Comparison of ENCODE assay signal across 7 mouse cellular contexts in genomic region chr17:46681466-46682118, GRCm38 (mm10). TPM values are rescaled to one million over a fixed set of nuclear protein-coding genes. Genes with fewer than 3 reads are reported as not detected.
DNase-seq lines count a peak whose midpoint lies in the region; ATAC-seq lines count a peak whose summit lies in the region.

No protein-coding gene starts in this region.

- H3K9me3 ChIP-seq in neural tube, embryonic 11.5 days (ENCODE audit: control insufficient read depth, low read length): no peaks in the 10 kb centered on the region
- H3K9me3 ChIP-seq in forebrain, embryonic 12.5 days: no peaks in the 10 kb centered on the region
- no peaks in the 10 kb centered on the region for H3K9me3 ChIP-seq in limb, embryonic 13.5 days
- H3K9me3 ChIP-seq in stomach, embryonic 16.5 days (replicated peaks; ENCODE audit: control insufficient read depth, low read length): no peaks in the 10 kb centered on the region

- H3K9ac ChIP-seq in neural tube, embryonic 11.5 days (ENCODE audit: low read length): peak overlapping the region; percentile 43; the same call in 1 of the 2 replicates
- peak overlapping the region; percentile 50 for H3K9ac ChIP-seq in forebrain, embryonic 12.5 days
- H3K9ac ChIP-seq in limb, embryonic 13.5 days: peak overlapping the region; percentile 75
- peak overlapping the region; percentile 77 for H3K9ac ChIP-seq in stomach, embryonic 16.5 days (ENCODE audit: low read length)

- peaks cover 26% of the 10 kb centered on the region for H3K36me3 ChIP-seq in neural tube, embryonic 11.5 days (ENCODE audit: control insufficient read depth, insufficient read depth, low read length)
- H3K36me3 ChIP-seq in forebrain, embryonic 12.5 days (replicated peaks): peaks cover 53% of the 10 kb centered on the region
- peaks cover 59% of the 10 kb centered on the region for H3K36me3 ChIP-seq in limb, embryonic 13.5 days
- peaks cover 17% of the 10 kb centered on the region for H3K36me3 ChIP-seq in stomach, embryonic 16.5 days (ENCODE audit: control insufficient read depth, insufficient read depth, low read length)

- no peak for ATAC-seq in neural tube, embryonic 11.5 days (ENCODE audit: insufficient read depth, low FRiP score, low TSS enrichment)
- peak; percentile 1; the same call in 1 of the 2 replicates for ATAC-seq in forebrain, embryonic 12.5 days (ENCODE audit: low FRiP score)
- ATAC-seq in limb, embryonic 13.5 days (ENCODE audit: low FRiP score, low read depth): no peak
- ATAC-seq in stomach, embryonic 16.5 days (ENCODE audit: insufficient read depth, low FRiP score): no peak

- peak overlapping the region; percentile 87 for H3K4me2 ChIP-seq in neural tube, embryonic 11.5 days (ENCODE audit: low read depth)
- H3K4me2 ChIP-seq in forebrain, embryonic 12.5 days: peak overlapping the region; percentile 76
- H3K4me2 ChIP-seq in limb, embryonic 13.5 days (replicated peaks): peak overlapping the region; percentile 90
- H3K4me2 ChIP-seq in stomach, embryonic 16.5 days (ENCODE audit: low read depth, low read length): peak overlapping the region; percentile 77

- H3K27me3 ChIP-seq in neural tube, embryonic 11.5 days (ENCODE audit: control insufficient read depth, insufficient read depth, low read length): no peaks in the 10 kb centered on the region
- no peaks in the 10 kb centered on the region for H3K27me3 ChIP-seq in forebrain, embryonic 12.5 days
- no peaks in the 10 kb centered on the region for H3K27me3 ChIP-seq in limb, embryonic 13.5 days
- no peaks in the 10 kb centered on the region for H3K27me3 ChIP-seq in stomach, embryonic 16.5 days (ENCODE audit: control insufficient read depth, insufficient read depth, low read length)

- H3K4me3 ChIP-seq in neural tube, embryonic 11.5 days (ENCODE audit: low read depth, low read length): peak overlapping the region; percentile 58
- H3K4me3 ChIP-seq in forebrain, embryonic 12.5 days (replicated peaks): peak overlapping the region; percentile 88
- H3K4me3 ChIP-seq in limb, embryonic 13.5 days: peak overlapping the region; percentile 88
- H3K4me3 ChIP-seq in stomach, embryonic 16.5 days (replicated peaks; ENCODE audit: low read length): peak overlapping the region; percentile 69

- 30% methylated on average over 12 of the region's 12 CpGs for WGBS in neural tube, embryonic 11.5 days
- 28% methylated on average over 12 of the region's 12 CpGs for WGBS in forebrain, embryonic 12.5 days
- 22% methylated on average over 12 of the region's 12 CpGs for WGBS in limb, embryonic 13.5 days
- 18% methylated on average over 12 of the region's 12 CpGs for WGBS in stomach, embryonic 16.5 days

- peaks cover 8% of the 10 kb centered on the region for H3K4me1 ChIP-seq in neural tube, embryonic 11.5 days (ENCODE audit: control insufficient read depth, insufficient read depth, low read length)
- H3K4me1 ChIP-seq in forebrain, embryonic 12.5 days: peaks cover 32% of the 10 kb centered on the region
- peaks cover 27% of the 10 kb centered on the region for H3K4me1 ChIP-seq in limb, embryonic 13.5 days
- peaks cover 18% of the 10 kb centered on the region for H3K4me1 ChIP-seq in stomach, embryonic 16.5 days (ENCODE audit: control insufficient read depth, insufficient read depth, low read length)

- DNase-seq in neural tube, embryonic 11.5 days (ENCODE audit: low spot score): no peak
- DNase-seq in neural tube, embryonic 10.5 days (ENCODE audit: extremely low spot score, low spot score): no peak
- no peak for DNase-seq in urinary bladder, postnatal 14 days (ENCODE audit: low spot score)
- DNase-seq in c-Kit-positive CD71-positive TER-119-positive erythroid progenitor cells, embryonic 14.5 days (ENCODE audit: low spot score): no peak

- H3K27ac ChIP-seq in neural tube, embryonic 11.5 days (ENCODE audit: low read depth, low read length): no peak overlapping the region
- peak overlapping the region; percentile 70; the same call in 1 of the 2 replicates for H3K27ac ChIP-seq in forebrain, embryonic 12.5 days
- peak overlapping the region; percentile 49 for H3K27ac ChIP-seq in limb, embryonic 13.5 days
- H3K27ac ChIP-seq in stomach, embryonic 16.5 days (ENCODE audit: low read length): peak overlapping the region; percentile 71

RNA-seq across cellular contexts. Expression of gene Klhdc3, which starts 0.9 kb away (rescaled TPM):
- polyA plus RNA-seq in neural tube, embryonic 11.5 days (2014; fragmentation: Nextera tagmentation; extraction: Ambion mirVana): 130 TPM in 2 replicates
- 131 and 137 TPM in 2 replicates for polyA plus RNA-seq in forebrain, embryonic 12.5 days (2016; fragmentation: Nextera tagmentation; extraction: Ambion mirVana)
- polyA plus RNA-seq in limb, embryonic 13.5 days (2015; fragmentation: Nextera tagmentation; extraction: Ambion mirVana): 127 and 135 TPM in 2 replicates
- 110 and 113 TPM in 2 replicates for polyA plus RNA-seq in stomach, embryonic 16.5 days (2015; fragmentation: Nextera tagmentation; extraction: Ambion mirVana)

RNA-seq across cellular contexts. Expression of gene Mea1, which starts 3.0 kb away (rescaled TPM):
- polyA plus RNA-seq in neural tube, embryonic 11.5 days (2014; fragmentation: Nextera tagmentation; extraction: Ambion mirVana): 179 and 180 TPM in 2 replicates
- polyA plus RNA-seq in forebrain, embryonic 12.5 days (2016; fragmentation: Nextera tagmentation; extraction: Ambion mirVana): 156 and 158 TPM in 2 replicates
- 157 and 162 TPM in 2 replicates for polyA plus RNA-seq in limb, embryonic 13.5 days (2015; fragmentation: Nextera tagmentation; extraction: Ambion mirVana)
- 148 and 160 TPM in 2 replicates for polyA plus RNA-seq in stomach, embryonic 16.5 days (2015; fragmentation: Nextera tagmentation; extraction: Ambion mirVana)

RNA-seq across cellular contexts. Expression of gene Rrp36, which starts 7.4 kb away (rescaled TPM):
- polyA plus RNA-seq in neural tube, embryonic 11.5 days (2014; fragmentation: Nextera tagmentation; extraction: Ambion mirVana): 49.8 and 53.5 TPM in 2 replicates
- 54.4 and 57.6 TPM in 2 replicates for polyA plus RNA-seq in forebrain, embryonic 12.5 days (2016; fragmentation: Nextera tagmentation; extraction: Ambion mirVana)
- polyA plus RNA-seq in limb, embryonic 13.5 days (2015; fragmentation: Nextera tagmentation; extraction: Ambion mirVana): 67.6 and 73.9 TPM in 2 replicates
- 49.7 and 52.4 TPM in 2 replicates for polyA plus RNA-seq in stomach, embryonic 16.5 days (2015; fragmentation: Nextera tagmentation; extraction: Ambion mirVana)

RNA-seq across cellular contexts. Expression of gene Ppp2r5d, which starts 23.3 kb away (rescaled TPM):
- 119 and 124 TPM in 2 replicates for polyA plus RNA-seq in neural tube, embryonic 11.5 days (2014; fragmentation: Nextera tagmentation; extraction: Ambion mirVana)
- 111 and 124 TPM in 2 replicates for polyA plus RNA-seq in forebrain, embryonic 12.5 days (2016; fragmentation: Nextera tagmentation; extraction: Ambion mirVana)
- polyA plus RNA-seq in limb, embryonic 13.5 days (2015; fragmentation: Nextera tagmentation; extraction: Ambion mirVana): 94.0 and 103 TPM in 2 replicates
- 71.7 and 82.4 TPM in 2 replicates for polyA plus RNA-seq in stomach, embryonic 16.5 days (2015; fragmentation: Nextera tagmentation; extraction: Ambion mirVana)

RNA-seq across cellular contexts. Expression of gene Pex6, which starts 29.7 kb away (rescaled TPM):
- 18.5 and 21.5 TPM in 2 replicates for polyA plus RNA-seq in neural tube, embryonic 11.5 days (2014; fragmentation: Nextera tagmentation; extraction: Ambion mirVana)
- polyA plus RNA-seq in forebrain, embryonic 12.5 days (2016; fragmentation: Nextera tagmentation; extraction: Ambion mirVana): 28.7 and 29.3 TPM in 2 replicates
- polyA plus RNA-seq in limb, embryonic 13.5 days (2015; fragmentation: Nextera tagmentation; extraction: Ambion mirVana): 26.8 and 27.0 TPM in 2 replicates
- 14.7 and 15.0 TPM in 2 replicates for polyA plus RNA-seq in stomach, embryonic 16.5 days (2015; fragmentation: Nextera tagmentation; extraction: Ambion mirVana)
